ENCODE assay signal across 25 mouse cellular contexts in genomic region chr2:120288995-120289394, GRCm38 (mm10). TPM values are rescaled to one million over a fixed set of nuclear protein-coding genes. Genes with fewer than 3 reads are reported as not detected.
A peak's percentile ranks its signal among the peaks of the same experiment; 100 is the strongest.
DNase-seq lines count a peak whose midpoint lies in the region; ATAC-seq lines count a peak whose summit lies in the region.
"Had no signal": no experiment of that assay in that cellular context is flagged by ENCODE, and none has a peak within 500 bp of the region (broad histone marks: within the 10 kb centered on the region; RNA-seq: fewer than 3 reads in every experiment).

Pla2g4d (minus strand) TSS chr2:120289197.

- H3K27ac ChIP-seq in kidney, embryonic 14.5 days (ENCODE audit: low read depth, low read length) = no peak within 1 kb of the TSS
- H3K27ac ChIP-seq: embryonic facial prominence, embryonic 12.5 days; embryonic facial prominence, embryonic 15.5 days; heart, embryonic 15.5 days; hindbrain, embryonic 10.5 days; hindbrain, embryonic 13.5 days had no signal

- H3K4me2 ChIP-seq in kidney, embryonic 14.5 days (replicated peaks; ENCODE audit: low read depth, low read length) = no peak within 1 kb of the TSS
- H3K4me2 ChIP-seq: embryonic facial prominence, embryonic 12.5 days; embryonic facial prominence, embryonic 15.5 days; heart, embryonic 12.5 days; heart, embryonic 15.5 days; hindbrain, embryonic 13.5 days had no signal

- peak; percentile 49 to 57 for DNase-seq in frontal cortex, postnatal 36 days (ENCODE audit: low spot score in 2 of 2)
- no peak for DNase-seq in frontal cortex, postnatal 10 days (ENCODE audit: low spot score in 2 of 2)
- DNase-seq in right cerebral cortex, adult 18-20 months = peak; percentile 24
- DNase-seq in right cerebral cortex, postnatal 10 days (ENCODE audit: low spot score in 2 of 2) = no peak
- DNase-seq in brain, adult 2 months (ENCODE audit: low read depth, low spot score) = peak; percentile 35
- DNase-seq: adrenal gland, adult 2 months; adrenal gland, postnatal 14 days; cerebellum, adult 11-12 months; cerebellum, adult 8-10 months; forebrain, postnatal 0 days; gastrocnemius, postnatal 25 days; heart, adult 18-20 months; heart, postnatal 10 days; heart, postnatal 36 days had no signal

- H3K9me3 ChIP-seq in kidney, embryonic 14.5 days (ENCODE audit: control insufficient read depth, low read length) = no peaks in the 10 kb centered on the region
- H3K9me3 ChIP-seq: embryonic facial prominence, embryonic 12.5 days; embryonic facial prominence, embryonic 15.5 days; heart, embryonic 12.5 days; heart, embryonic 15.5 days; hindbrain, embryonic 10.5 days; hindbrain, embryonic 13.5 days had no signal

- H3K4me3 ChIP-seq in kidney, embryonic 14.5 days (ENCODE audit: low read length) = no peak within 1 kb of the TSS
- H3K4me3 ChIP-seq: embryonic facial prominence, embryonic 12.5 days; embryonic facial prominence, embryonic 15.5 days; heart, embryonic 12.5 days; heart, embryonic 15.5 days; hindbrain, embryonic 10.5 days; hindbrain, embryonic 13.5 days had no signal

- 67% methylated on average over 5 of the region's 5 CpGs for WGBS in kidney, embryonic 14.5 days

- no peak within 1 kb of the TSS for H3K9ac ChIP-seq in kidney, embryonic 14.5 days (ENCODE audit: low read depth, low read length)
- H3K9ac ChIP-seq: embryonic facial prominence, embryonic 12.5 days; embryonic facial prominence, embryonic 15.5 days; forebrain, postnatal 0 days; heart, embryonic 12.5 days; heart, embryonic 15.5 days; hindbrain, embryonic 13.5 days had no signal

- H3K36me3 ChIP-seq in kidney, embryonic 14.5 days (ENCODE audit: control insufficient read depth, insufficient read depth, low read length) = no peaks in the 10 kb centered on the region
- H3K36me3 ChIP-seq: embryonic facial prominence, embryonic 12.5 days; embryonic facial prominence, embryonic 15.5 days; heart, embryonic 12.5 days; heart, embryonic 15.5 days; hindbrain, embryonic 10.5 days; hindbrain, embryonic 13.5 days had no signal

- H3K4me1 ChIP-seq in kidney, embryonic 14.5 days (ENCODE audit: control insufficient read depth, insufficient read depth, low read length) = no peaks in the 10 kb centered on the region
- H3K4me1 ChIP-seq: embryonic facial prominence, embryonic 12.5 days; embryonic facial prominence, embryonic 15.5 days; heart, embryonic 12.5 days; heart, embryonic 15.5 days; hindbrain, embryonic 10.5 days; hindbrain, embryonic 13.5 days had no signal

- no peaks in the 10 kb centered on the region for H3K27me3 ChIP-seq in kidney, embryonic 14.5 days (ENCODE audit: control insufficient read depth, insufficient read depth, low read length)
- H3K27me3 ChIP-seq: embryonic facial prominence, embryonic 12.5 days; embryonic facial prominence, embryonic 15.5 days; heart, embryonic 12.5 days; heart, embryonic 15.5 days; hindbrain, embryonic 13.5 days had no signal

- ATAC-seq in kidney, embryonic 14.5 days (ENCODE audit: low FRiP score, low TSS enrichment) = no peak
- ATAC-seq: CD4-positive, CD25-positive, alpha-beta regulatory T cell, adult 4 months; forebrain, embryonic 14.5 days; forebrain, postnatal 0 days; hindbrain, embryonic 16.5 days had no signal

RNA-seq across cellular contexts. Expression of gene Pla2g4d, which starts in this region (rescaled TPM):
- polyA plus RNA-seq in kidney, embryonic 14.5 days (2014; fragmentation: Nextera tagmentation; extraction: Ambion mirVana) = not detected in 2 replicates
- polyA plus RNA-seq: C2C12; CD4-positive, CD25-positive, alpha-beta regulatory T cell, adult 4 months; forebrain, embryonic 14.5 days; heart, embryonic 12.5 days; hindbrain, embryonic 10.5 days; hindbrain, embryonic 13.5 days had no signal

Comparison
In these comparisons a context has a peak if more than half of its experiments do, and no peak if none do; other contexts are left out.
1. DNase-seq: peak in frontal cortex, postnatal 36 days (2 of 2), right cerebral cortex, adult 18-20 months (single experiment) and brain, adult 2 months (single experiment); none in frontal cortex, postnatal 10 days (0 of 2) and right cerebral cortex, postnatal 10 days (0 of 2).